Mouse (Mus musculus): ENCODE measurements around the gene Vstm4.

- no peak for TF ChIP-seq CTCF (IDR thresholded peaks at IDR 0.05; ENCODE audit: low read depth)
- no peak for TF ChIP-seq EP300 (IDR thresholded peaks at IDR 0.05; ENCODE audit: low read depth)
Observed at GRCm38 (mm10) chr14:32822812-32823211, 33.7 kb upstream of the Vstm4 start.
